Mouse (Mus musculus): ENCODE measurements around the gene Cadm3. TPM values are rescaled to one million over a fixed set of nuclear protein-coding genes. Genes with fewer than 3 reads are reported as not detected.

Cadm3 gene
- total RNA-seq, 2 experiments from 2014 or later: 15.4 to 21.4 TPM

- intact Hi-C loops (cut with DNase I; ENCODE audit: low total_unique reads): no loop called here
These were observed 4.1 kb downstream of the Cadm3 start for GRCm38 (mm10) chr1:173363436-173363835.

DNA sequence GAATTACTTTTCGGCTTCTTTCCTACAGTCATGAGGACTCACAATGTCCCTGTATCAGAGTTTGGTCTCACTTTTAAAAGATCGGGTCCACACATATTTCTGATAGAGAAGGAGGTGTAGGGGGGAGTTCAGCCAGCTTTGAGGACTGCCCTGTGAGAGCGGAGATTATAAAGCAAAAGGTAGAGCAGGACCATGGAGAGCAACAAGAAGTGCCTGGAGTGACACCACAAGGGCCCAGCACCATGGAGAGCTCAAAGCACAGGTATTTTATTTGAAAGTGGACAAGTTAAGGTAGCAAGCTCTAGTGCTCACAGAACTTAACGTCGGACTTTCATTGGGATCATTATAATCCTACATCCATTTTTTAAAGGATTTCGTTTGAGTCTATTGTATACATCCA is 5.8 kb downstream of the Cadm3 start:
- intact Hi-C loops (cut with DNase I; ENCODE audit: low total_unique reads): no loop called here
- no peak for DNase-seq

More at GRCm38 (mm10) chr1:173363436-173363835, 4.1 kb downstream of the Cadm3 start:
- DNase-seq: no peak

GRCm38 (mm10) chr1:173359590-173360290 is 7.8 kb downstream of the Cadm3 start:
- intact Hi-C loops (cut with DNase I; ENCODE audit: low total_unique reads): no loop called here
- DNase-seq: no peak

DNA sequence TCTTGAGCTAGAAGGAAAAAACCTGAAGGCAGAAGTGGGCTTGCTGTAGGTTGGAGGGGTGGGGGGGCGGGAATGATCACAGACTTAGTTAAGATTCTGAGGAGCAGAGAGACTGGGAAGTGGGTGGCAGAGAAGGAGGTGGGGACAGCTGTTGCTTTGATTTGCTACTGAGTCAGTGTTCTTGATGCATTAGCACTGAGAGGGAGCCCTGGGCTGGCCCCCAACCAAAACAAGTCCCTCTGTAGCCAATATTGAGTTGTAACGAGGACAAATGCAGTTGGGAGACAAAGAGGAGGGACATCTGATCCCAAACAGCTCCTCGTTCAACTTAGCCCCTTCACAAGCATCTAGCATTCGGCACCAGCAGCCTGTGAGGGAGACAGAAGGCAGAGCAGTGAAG is 9.7 kb downstream of the Cadm3 start:
- intact Hi-C loops (cut with DNase I; ENCODE audit: low total_unique reads): no loop called here
- no peak for DNase-seq

DNA sequence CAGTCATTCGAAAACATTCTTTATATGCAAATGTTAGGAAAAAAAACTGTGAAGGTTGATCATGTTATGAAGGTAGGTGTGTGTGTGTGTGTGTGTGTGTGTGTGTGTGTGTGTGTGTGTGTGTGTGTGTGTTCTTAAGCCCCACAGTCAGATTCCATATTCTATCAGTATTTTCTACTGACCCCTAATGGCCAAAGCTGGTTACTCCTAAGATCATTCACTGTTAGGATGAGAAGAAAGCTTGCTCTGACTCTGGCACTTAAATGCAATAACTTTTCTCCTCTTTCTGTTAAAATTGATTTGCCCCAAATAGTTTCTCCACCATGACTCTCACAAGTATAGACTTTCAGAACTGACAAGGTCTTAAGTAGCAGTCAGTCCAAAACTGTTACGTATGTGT is 10.8 kb downstream of the Cadm3 start:
- intact Hi-C loops (cut with DNase I; ENCODE audit: low total_unique reads): no loop called here
- no peak for DNase-seq

DNA sequence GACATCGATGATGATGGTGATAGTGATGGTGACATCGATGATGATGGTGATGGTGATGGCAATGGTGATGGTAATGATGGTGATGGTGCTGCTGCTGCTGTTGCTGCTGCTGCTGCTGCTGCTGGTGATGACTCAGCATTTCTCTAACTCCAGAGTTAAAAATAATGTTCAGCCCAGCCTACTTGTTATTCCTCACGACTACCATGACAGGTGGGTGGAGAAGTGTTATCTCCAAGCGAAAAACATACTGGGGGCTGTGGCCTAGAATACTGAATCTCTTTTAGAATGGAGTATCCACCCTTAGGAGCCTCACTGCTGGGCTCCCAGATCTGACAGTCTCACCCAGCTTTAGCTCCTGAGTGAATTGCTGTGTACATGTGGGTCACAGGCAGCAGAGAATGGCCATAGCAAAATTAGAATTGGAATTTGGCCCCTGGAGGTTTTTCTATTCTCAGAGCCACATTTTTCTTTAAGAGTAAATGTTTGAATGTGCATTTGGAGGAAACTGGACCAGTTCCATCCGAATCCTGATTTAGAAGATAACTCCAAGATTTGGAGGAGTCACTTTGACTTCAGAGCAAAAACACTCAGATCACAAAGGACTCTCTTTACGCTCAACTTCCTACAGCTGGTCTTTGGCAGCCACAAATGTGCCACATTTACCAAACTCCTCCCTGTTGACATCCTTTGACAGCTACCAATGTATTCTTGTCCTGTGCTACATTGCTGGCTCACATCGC is 12.2 kb downstream of the Cadm3 start:
- intact Hi-C loops (cut with DNase I; ENCODE audit: low total_unique reads): no loop called here
- DNase-seq: no peak

- no peak for DNase-seq
- intact Hi-C loops (cut with DNase I; ENCODE audit: low total_unique reads): no loop called here
These were observed 17.0 kb downstream of the Cadm3 start, which contains the start of gene Aim2 for GRCm38 (mm10) chr1:173350372-173350957. Gene Aim2, plus strand, starts transcription at chr1:173350879.

GRCm38 (mm10) chr1:173349946-173350345 is 17.5 kb downstream of the Cadm3 start:
- intact Hi-C loops (cut with DNase I; ENCODE audit: low total_unique reads): no loop called here
- no peak for DNase-seq

DNA sequence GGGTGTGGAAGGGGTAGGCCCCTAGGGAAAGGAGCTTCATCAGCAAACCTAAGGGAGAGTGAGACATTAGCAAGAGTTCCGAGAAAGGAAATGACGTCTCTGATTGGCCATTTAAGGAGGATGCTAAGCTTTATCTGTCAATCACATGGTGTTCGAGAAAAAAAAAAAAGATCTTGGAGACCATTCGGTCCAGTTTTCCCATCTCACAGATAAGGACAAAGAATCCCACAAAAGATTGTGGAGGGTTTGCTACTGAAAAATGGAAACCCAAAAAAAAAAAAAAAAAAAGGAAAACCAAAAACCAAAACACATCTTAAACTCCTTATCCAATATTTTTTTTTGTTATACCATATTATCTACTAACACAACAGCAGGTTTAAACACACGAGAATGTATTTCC is 18.3 kb downstream of the Cadm3 start:
- intact Hi-C loops (cut with DNase I; ENCODE audit: low total_unique reads): no loop called here
- DNase-seq: no peak

DNA sequence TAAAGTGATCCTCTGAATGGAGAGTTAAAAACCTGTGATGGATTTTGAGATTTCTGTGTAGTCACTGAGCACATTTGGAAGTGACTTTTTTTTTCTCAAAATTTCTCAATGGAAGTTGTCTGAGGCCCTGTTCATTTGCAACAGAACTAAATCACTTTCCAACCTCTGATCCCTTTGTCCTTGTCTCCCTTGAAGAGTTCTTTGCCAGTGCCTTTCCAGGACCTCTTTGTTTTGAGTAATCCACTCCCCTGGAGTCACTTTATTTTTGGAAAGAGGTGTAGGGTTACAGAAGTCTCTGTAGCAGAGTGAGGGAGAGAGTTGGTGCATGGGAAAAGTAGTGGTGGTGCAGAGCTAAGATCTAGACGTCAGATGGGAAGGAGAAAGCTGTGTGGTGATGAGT is 19.0 kb downstream of the Cadm3 start:
- no peak for DNase-seq
- intact Hi-C loops (cut with DNase I; ENCODE audit: low total_unique reads): no loop called here

- intact Hi-C loops (cut with DNase I; ENCODE audit: low total_unique reads): no loop called here
- no peak for DNase-seq
These were observed 22.4 kb downstream of the Cadm3 start for GRCm38 (mm10) chr1:173345112-173345511.

DNA sequence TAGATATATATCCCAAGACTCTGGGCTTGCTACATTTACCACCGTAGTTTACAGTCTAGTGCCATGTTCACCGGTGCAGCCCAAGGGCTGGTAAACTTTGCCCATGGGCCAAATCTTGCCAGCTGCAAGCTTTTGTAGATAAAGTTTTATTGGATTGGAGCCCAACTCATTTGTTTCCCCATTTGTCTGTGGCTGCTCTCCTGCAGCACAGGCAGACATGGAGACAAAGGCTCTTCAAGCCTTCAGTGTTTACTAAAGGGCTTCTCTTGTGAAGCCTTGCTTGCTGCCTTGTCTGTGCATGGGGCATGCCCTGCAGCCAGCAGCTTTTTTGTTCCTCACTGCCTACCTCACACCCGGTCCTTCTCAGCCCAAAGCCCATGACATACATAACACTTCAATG is 23.6 kb downstream of the Cadm3 start:
- intact Hi-C loops (cut with DNase I; ENCODE audit: low total_unique reads): no loop called here
- DNase-seq: no peak

GRCm38 (mm10) chr1:173342425-173342824 is 25.1 kb downstream of the Cadm3 start:
- no peak for DNase-seq
- intact Hi-C loops (cut with DNase I; ENCODE audit: low total_unique reads): no loop called here

- intact Hi-C loops (cut with DNase I; ENCODE audit: low total_unique reads): loop anchor here (10.0 kb wide), 1 partner anchor 55 kb away; no protein-coding TSS in a partner anchor
These were observed 28.0 kb downstream of the Cadm3 start for GRCm38 (mm10) chr1:173339543-173339942.

GRCm38 (mm10) chr1:173337008-173337407 is 30.5 kb downstream of the Cadm3 start:
- intact Hi-C loops (cut with DNase I; ENCODE audit: low total_unique reads): loop anchor here (10.0 kb wide), 1 partner anchor 58 kb away; no protein-coding TSS in a partner anchor
- no peak for DNase-seq

More at GRCm38 (mm10) chr1:173339543-173339942, 28.0 kb downstream of the Cadm3 start:
- peak; percentile 25 for DNase-seq

DNA sequence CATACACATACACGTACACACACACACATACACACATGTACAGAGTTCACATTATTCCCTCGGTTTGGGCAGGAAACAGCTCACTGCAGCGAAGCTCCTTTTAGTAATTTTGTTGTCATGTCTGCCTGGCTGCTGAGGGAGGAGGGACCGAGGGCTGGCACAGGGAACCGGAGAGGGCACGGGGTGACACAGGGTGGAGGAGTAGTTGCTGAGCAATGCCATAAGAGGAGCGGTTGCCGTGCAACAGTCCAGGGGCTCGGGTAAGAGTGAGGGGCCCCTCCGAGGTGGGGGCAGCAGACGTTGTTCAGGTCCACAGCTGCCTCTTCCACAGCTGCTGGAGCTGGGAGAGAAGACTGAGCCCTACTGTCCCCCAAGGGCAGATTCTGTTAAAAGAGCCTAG is 31.6 kb downstream of the Cadm3 start:
- DNase-seq: no peak
- intact Hi-C loops (cut with DNase I; ENCODE audit: low total_unique reads): loop anchor here (10.0 kb wide), 1 partner anchor 59 kb away; no protein-coding TSS in a partner anchor

DNA sequence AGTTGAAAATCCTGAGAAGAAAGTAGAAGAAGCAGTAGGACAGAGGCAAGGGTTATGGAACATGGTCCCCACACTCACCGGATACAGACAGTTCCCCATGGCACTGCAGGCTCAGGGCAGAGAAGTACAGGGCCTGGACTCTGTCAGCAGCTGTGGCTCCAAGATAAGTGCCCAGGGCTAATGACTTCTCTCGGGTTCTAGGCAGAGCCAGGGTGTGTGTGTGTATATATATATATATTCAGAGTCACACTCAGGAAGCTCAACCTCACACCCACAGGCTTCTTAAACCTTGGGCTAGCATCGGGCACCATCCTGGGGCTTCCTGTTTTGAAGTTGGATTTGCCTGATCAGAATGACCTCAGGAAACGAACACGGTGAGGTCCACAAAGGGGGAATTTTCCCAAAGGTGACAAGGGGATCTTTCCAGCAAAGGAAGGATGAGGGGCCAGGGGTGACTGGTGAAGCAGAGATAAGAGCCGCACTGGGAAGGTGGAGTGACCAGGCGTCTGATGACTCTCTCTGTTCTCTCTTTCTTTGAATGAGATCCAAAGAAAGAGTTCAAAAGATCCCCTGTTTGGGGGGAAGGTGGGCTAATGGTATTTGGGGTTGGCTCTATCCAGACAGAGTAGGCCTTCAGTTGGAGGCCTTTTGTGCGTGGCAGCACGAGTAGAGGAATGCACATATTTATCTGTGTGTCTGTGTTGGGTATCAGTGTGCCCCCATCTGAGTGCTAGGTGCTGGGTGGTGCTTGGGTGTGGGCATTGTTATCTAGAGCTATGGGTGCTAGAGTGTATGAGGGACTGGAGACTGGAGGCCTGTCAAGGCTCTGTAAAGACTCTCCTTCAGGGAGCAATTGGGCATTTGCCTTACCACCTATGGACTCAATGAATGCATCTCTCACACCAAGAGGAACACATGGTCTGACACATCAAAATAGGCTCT is 33.9 kb downstream of the Cadm3 start, which contains the start of gene Ackr1:
Gene Ackr1 (minus strand): TSS at position 439 of the 942 bp plus-strand sequence.
- no peak for DNase-seq
- intact Hi-C loops (cut with DNase I; ENCODE audit: low total_unique reads): loop anchor here (10.0 kb wide), 1 partner anchor 61 kb away; no protein-coding TSS in a partner anchor

DNA sequence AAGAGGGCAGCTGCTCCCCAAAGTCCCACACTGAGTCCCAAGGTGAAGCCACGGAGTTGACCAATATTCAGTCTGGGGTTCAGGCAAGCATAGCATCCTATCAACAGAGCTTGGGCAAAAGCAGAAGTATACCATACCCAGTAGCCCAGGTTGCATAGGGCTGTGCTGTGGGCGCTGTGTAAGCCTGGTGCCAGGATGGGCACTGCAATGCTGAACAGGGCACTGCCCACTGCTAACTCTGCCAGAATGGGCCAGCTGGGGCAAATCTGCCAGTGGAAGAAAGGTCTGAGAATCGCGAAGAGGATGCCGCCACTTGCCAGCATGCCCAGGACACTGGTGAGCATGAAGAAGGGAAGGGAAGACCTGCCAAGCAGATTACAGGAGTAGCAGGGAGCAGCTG is 35.1 kb downstream of the Cadm3 start:
- intact Hi-C loops (cut with DNase I; ENCODE audit: low total_unique reads): loop anchor here (10.0 kb wide), 1 partner anchor 62 kb away; no protein-coding TSS in a partner anchor
- no peak for DNase-seq

- DNase-seq: no peak
- intact Hi-C loops (cut with DNase I; ENCODE audit: low total_unique reads): loop anchor here (10.0 kb wide), 1 partner anchor 65 kb away; no protein-coding TSS in a partner anchor
These were observed 37.8 kb downstream of the Cadm3 start for GRCm38 (mm10) chr1:173329743-173330142.
